Mouse (Mus musculus): Measurements from ENCODE around the gene Cd82. TPM values are rescaled to one million over a fixed set of nuclear protein-coding genes. Genes with fewer than 3 reads are reported as not detected.
A peak's percentile ranks its signal among the peaks of the same experiment; 100 is the strongest.

Gene Cd82
- polyA plus RNA-seq, 1 experiment from 2014 or later = 8.8 TPM

GRCm38 (mm10) chr2:93461869-93462714, 848 bp downstream of the Cd82 start:
- peak overlapping the region; percentile 38 for H3K4me3 ChIP-seq
- peak overlapping the region; percentile 62 for H3K4me2 ChIP-seq (replicated peaks)
- no peaks in the 10 kb centered on the region for H3K9me3 ChIP-seq
- peak overlapping the region; percentile 50 for H3K9ac ChIP-seq (replicated peaks)
- peak overlapping the region; percentile 40 for H3K27ac ChIP-seq (replicated peaks)
- peaks cover 52% of the 10 kb centered on the region for H3K27me3 ChIP-seq
- 3% methylated on average over 41 of the region's 41 CpGs for WGBS
- peak; percentile 95 for ATAC-seq (ENCODE audit: low FRiP score, low read depth)
- H3K4me1 ChIP-seq = peaks cover 11% of the 10 kb centered on the region
- no peaks in the 10 kb centered on the region for H3K36me3 ChIP-seq

DNA sequence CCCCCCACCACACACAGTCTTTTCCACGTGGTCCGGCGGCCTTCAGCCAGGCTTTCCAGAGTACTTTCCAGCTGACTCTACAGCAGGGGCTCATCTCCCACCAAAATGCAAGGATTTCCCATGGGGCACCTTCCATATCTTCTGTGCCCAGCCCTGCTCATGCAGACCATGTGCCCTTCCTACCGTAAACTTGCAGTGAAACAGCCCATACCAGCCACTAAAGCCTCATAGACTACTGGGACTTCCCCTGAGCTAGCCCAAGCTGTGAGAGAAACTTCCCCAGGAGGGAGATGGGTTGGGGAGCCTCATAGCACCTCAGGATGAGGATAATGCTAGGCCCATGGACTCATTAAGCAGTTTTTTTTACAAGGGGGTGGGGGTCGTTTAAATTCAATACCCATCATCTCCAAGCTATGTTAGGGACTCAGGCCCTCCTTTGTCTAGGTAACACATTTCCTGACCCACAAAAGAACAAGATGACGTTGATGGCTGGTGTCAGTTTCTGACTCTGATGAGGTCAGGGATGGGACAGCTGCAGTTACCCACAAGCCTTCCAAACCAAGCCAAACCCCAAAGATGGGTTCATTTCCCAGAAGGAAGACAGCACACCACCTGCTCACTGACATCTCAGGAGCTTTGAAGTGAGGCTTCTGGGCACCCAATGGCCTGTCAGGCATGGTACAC, 2.0 kb downstream of the Cd82 start:
- Histone ChIP-seq H3K9me3 (no peaks in the 10 kb centered on the region), H3K4me2 (replicated peaks) (no peak overlapping the region), H3K27ac (replicated peaks) (no peak overlapping the region), H3K27me3 (peaks cover 47% of the 10 kb centered on the region), H3K9ac (replicated peaks) (no peak overlapping the region), H3K4me1 (peaks cover 11% of the 10 kb centered on the region), H3K36me3 (no peaks in the 10 kb centered on the region), H3K4me3 (no peak overlapping the region)
- WGBS = 90% methylated on average over 6 of the region's 6 CpGs
- ATAC-seq (ENCODE audit: low FRiP score, low read depth) = no peak

DNA sequence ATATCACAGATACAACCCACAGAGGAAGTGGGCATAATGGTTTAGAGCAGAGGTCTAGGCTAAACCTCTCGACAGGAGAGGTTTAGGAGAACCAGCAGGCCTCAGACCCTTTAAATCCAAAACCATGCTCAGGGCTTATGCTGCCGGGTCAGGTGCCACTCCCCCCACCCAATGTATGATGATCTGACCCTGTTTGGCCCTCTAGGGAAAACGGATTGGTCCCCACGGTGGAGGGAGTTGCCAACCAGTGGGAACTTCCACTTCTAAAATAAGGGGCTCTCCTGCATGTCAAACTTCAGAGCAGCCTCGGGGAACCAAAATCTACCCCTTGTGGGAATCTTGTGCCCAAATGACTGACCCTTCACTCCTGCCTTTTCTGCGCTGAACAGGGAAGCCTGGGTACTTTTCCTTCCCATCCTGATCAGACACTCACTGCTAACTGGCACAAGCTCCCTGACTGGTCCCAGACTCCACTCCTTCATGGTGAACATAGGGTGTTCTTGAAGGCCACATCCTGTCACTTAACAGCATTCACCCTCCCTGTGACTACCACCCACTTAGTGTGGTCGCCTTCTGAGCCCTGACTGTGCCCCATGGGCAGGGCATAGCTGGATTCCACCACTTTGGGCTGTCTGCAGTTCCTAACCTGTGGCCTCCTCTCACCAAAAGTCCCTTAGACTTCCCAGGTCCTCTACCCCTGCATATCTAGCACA, 3.6 kb downstream of the Cd82 start:
- no peak for ATAC-seq (ENCODE audit: low FRiP score, low read depth)
- H3K9ac ChIP-seq (replicated peaks) = no peak overlapping the region
- 74% methylated on average over 7 of the region's 7 CpGs for WGBS

GRCm38 (mm10) chr2:93458332-93459207, 4.4 kb downstream of the Cd82 start:
- ATAC-seq (ENCODE audit: low FRiP score, low read depth) = no peak
- Histone ChIP-seq H3K9ac (replicated peaks) (no peak overlapping the region), H3K27ac (replicated peaks) (no peak overlapping the region), H3K4me1 (peaks cover 11% of the 10 kb centered on the region), H3K4me2 (replicated peaks) (no peak overlapping the region), H3K27me3 (peaks cover 44% of the 10 kb centered on the region), H3K4me3 (no peak overlapping the region), H3K36me3 (no peaks in the 10 kb centered on the region), H3K9me3 (no peaks in the 10 kb centered on the region)
- 74% methylated on average over 8 of the region's 8 CpGs for WGBS

More for the DNA sequence above, 3.6 kb downstream of the Cd82 start:
- no peaks in the 10 kb centered on the region for H3K36me3 ChIP-seq
- no peak overlapping the region for H3K4me2 ChIP-seq (replicated peaks)
- no peak overlapping the region for H3K4me3 ChIP-seq
- H3K27me3 ChIP-seq = peaks cover 47% of the 10 kb centered on the region
- no peak overlapping the region for H3K27ac ChIP-seq (replicated peaks)
- no peaks in the 10 kb centered on the region for H3K9me3 ChIP-seq
- H3K4me1 ChIP-seq = peaks cover 11% of the 10 kb centered on the region

DNA sequence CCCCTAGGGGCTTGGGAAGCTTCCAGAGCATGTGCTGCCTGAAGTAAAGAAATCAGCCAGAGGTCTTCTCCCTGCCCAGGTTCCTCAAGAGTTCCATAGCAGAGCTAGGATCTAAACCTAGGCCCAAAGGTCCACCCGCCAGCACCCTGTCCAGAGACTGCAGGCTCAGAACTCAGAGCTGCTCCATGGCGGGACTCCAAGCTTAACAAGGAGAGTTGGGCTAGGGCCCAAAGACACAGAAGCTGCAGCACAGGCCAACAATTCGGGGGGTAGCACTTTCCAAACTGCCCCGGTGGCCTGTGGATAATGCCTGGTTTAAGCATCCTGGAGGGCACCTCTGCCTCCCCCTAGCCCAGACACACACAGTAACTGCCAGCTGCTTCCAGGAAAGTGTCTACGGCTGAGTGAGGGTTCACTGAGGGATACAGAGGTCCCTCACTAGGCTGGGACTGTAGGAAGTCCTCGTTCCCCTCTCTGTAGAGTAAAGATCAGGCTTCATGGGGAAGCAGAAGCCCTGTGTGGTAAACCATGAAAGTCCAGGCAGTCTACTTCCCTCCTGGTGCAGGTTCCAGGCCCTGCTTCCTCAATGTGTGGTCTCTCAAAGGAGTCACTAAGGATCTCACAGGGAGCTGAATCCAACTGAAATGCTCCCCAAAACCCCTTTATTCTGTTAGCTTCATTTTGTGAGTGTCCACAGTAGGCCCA, 5.4 kb downstream of the Cd82 start:
- Histone ChIP-seq H3K4me1 (peaks cover 7% of the 10 kb centered on the region), H3K9ac (replicated peaks) (no peak overlapping the region), H3K4me2 (replicated peaks) (no peak overlapping the region), H3K27ac (replicated peaks) (no peak overlapping the region), H3K4me3 (no peak overlapping the region), H3K27me3 (peaks cover 35% of the 10 kb centered on the region), H3K9me3 (no peaks in the 10 kb centered on the region), H3K36me3 (no peaks in the 10 kb centered on the region)
- no peak for ATAC-seq (ENCODE audit: low FRiP score, low read depth)
- 84% methylated on average over 6 of the region's 6 CpGs for whole genome bisulfite sequencing

- no peak overlapping the region for H3K27ac ChIP-seq (replicated peaks)
- no peak for ATAC-seq (ENCODE audit: low FRiP score, low read depth)
- H3K9ac ChIP-seq (replicated peaks) = no peak overlapping the region
- H3K4me1 ChIP-seq = no peaks in the 10 kb centered on the region
- 68% methylated on average over 3 of the region's 3 CpGs for WGBS
- no peaks in the 10 kb centered on the region for H3K9me3 ChIP-seq
- H3K4me2 ChIP-seq (replicated peaks) = no peak overlapping the region
- H3K27me3 ChIP-seq = peaks cover 21% of the 10 kb centered on the region
- no peaks in the 10 kb centered on the region for H3K36me3 ChIP-seq
- no peak overlapping the region for H3K4me3 ChIP-seq
Measured at GRCm38 (mm10) chr2:93456140-93456539, 6.8 kb downstream of the Cd82 start.

DNA sequence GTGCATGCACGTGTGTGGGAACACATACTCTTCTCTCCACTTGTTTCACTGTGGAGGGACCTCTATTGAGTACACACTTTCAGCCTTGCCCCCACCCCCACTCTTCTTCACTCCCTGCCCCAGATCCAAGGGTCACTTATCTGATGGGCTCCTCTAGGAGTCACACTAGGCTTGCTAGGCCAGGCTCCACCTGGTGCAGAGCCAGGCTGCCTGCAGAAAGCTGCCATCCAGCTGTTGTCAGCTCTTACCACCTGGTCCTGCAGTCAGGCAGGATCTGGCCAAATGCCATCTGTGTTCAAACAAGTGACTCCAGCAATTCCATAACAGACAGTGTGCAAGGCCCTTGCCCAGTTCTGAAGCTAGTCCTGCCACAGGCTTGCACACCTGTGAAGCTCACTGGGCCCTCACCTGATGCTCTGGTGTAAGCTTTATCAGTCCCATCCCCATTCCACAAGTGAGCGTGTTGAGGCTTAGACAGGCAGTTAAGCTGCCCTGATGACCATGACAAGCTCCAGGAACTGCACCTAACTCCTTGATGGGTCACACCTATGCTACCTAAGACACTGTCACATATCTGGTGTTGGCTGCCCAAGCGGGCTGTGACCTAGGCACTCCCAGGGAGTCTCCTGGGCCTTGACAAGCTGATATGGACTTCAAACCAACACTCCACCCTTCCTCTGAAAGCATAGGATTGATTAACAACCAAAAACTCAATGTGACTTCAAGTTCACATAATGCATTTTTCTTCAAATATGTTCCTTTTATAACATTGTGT, 7.9 kb downstream of the Cd82 start:
- Histone ChIP-seq H3K36me3 (no peaks in the 10 kb centered on the region), H3K27me3 (peaks cover 13% of the 10 kb centered on the region; the same call in 1 of the 2 replicates), H3K9ac (replicated peaks) (no peak overlapping the region), H3K4me2 (replicated peaks) (no peak overlapping the region), H3K9me3 (no peaks in the 10 kb centered on the region), H3K27ac (replicated peaks) (no peak overlapping the region), H3K4me3 (no peak overlapping the region), H3K4me1 (no peaks in the 10 kb centered on the region)
- 82% methylated on average over 3 of the region's 3 CpGs for WGBS
- ATAC-seq (ENCODE audit: low FRiP score, low read depth) = no peak

GRCm38 (mm10) chr2:93454334-93454733, 8.6 kb downstream of the Cd82 start:
- no peak overlapping the region for H3K4me2 ChIP-seq (replicated peaks)
- no peak overlapping the region for H3K4me3 ChIP-seq
- H3K36me3 ChIP-seq = no peaks in the 10 kb centered on the region
- H3K9me3 ChIP-seq = no peaks in the 10 kb centered on the region
- no peaks in the 10 kb centered on the region for H3K4me1 ChIP-seq
- no peak overlapping the region for H3K27ac ChIP-seq (replicated peaks)
- ATAC-seq (ENCODE audit: low FRiP score, low read depth) = no peak
- no peak overlapping the region for H3K9ac ChIP-seq (replicated peaks)
- WGBS = 82% methylated on average over 10 of the region's 10 CpGs
- peaks cover 6% of the 10 kb centered on the region; the same call in 1 of the 2 replicates for H3K27me3 ChIP-seq

DNA sequence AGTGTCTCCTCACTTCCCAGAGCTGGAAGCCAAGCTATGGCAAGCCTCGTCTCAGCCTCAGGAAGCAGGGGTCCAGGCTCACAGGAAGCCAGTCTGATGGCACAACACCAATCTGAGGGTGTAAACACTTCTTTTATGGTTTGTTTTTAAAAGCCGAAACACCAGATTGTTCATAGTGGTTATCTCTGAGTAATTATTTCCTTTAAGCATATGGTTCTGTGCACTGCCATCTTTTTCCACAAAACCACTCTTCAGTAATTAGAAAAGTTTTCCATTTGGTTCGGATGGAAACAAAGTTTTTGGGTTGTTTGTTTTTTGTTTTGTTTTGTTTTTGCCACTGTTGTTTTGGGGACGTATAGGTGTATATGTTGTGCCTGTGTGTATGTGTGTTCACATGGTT, 9.9 kb downstream of the Cd82 start:
- Histone ChIP-seq H3K9ac (replicated peaks) (no peak overlapping the region), H3K27me3 (0 out of 2 replicates have a peak, but pooled peaks cover 6% of the 10 kb centered on the region), H3K4me1 (no peaks in the 10 kb centered on the region), H3K9me3 (no peaks in the 10 kb centered on the region), H3K27ac (replicated peaks) (no peak overlapping the region), H3K4me2 (replicated peaks) (no peak overlapping the region), H3K36me3 (no peaks in the 10 kb centered on the region), H3K4me3 (no peak overlapping the region)
- WGBS = 86% methylated on average over 4 of the region's 4 CpGs
- no peak for ATAC-seq (ENCODE audit: low FRiP score, low read depth)

DNA sequence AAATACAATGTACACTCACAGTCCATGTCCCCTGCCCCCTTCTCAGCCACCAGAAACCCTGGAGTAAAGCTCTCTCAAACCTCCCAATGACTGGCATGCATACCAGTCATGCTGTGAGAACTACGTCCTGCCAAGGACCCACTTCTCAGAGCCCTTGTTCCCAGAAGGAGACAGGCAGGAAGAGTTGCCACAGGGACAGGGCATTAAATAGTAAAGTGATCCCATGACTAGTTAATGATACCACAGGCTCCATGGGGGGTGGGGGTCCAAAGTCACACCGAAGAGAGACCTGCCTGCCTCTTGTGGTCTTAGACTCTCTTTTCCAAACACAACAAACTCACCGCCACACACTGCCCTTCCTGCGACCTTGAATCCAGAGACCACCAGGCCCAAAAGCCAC, 10.4 kb downstream of the Cd82 start:
- H3K4me1 ChIP-seq = no peaks in the 10 kb centered on the region
- no peak overlapping the region for H3K4me3 ChIP-seq
- 0 out of 2 replicates have a peak, but pooled peaks cover 9% of the 10 kb centered on the region for H3K27me3 ChIP-seq
- no peak for ATAC-seq (ENCODE audit: low FRiP score, low read depth)
- H3K9ac ChIP-seq (replicated peaks) = no peak overlapping the region
- no peaks in the 10 kb centered on the region for H3K9me3 ChIP-seq
- H3K36me3 ChIP-seq = no peaks in the 10 kb centered on the region
- no peak overlapping the region for H3K4me2 ChIP-seq (replicated peaks)
- no peak overlapping the region for H3K27ac ChIP-seq (replicated peaks)
- WGBS = 74% methylated on average over 4 of the region's 4 CpGs
